Mouse (Mus musculus): ENCODE results near the gene Bmf. TPM values are rescaled to one million over a fixed set of nuclear protein-coding genes. Genes with fewer than 3 reads are reported as not detected.

Gene Bmf
- polyA plus RNA-seq, 1 experiment from 2014 or later: 1.9 TPM

DNA sequence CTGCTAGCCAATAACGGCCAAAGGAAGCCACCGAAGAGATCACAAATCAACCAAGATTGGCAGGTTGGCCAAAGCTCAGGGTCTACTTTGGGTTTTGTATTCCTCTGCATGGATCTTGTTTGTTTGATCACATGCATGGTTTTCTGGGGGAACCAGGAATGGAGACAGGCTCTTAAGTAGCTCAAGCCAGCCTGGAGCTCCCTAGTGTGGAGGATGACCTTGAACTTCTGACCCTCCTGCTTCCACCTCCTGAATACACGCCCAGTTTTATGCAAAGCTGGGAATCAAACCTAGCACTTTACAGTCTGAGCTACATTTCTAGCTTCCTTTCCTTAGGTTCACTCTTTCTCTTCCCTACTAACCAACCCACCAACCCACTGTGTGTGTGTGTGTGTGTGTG is 64.1 kb downstream of the Bmf start:
- Histone ChIP-seq H3K4me1 (replicated peaks; ENCODE audit: control insufficient read depth, insufficient read depth, low read length) (peaks cover 8% of the 10 kb centered on the region; the same call in 1 of the 2 replicates), H3K9me3 (ENCODE audit: control insufficient read depth, low read length) (no peaks in the 10 kb centered on the region; the same call in 1 of the 2 replicates), H3K4me3 (ENCODE audit: low read depth, low read length) (no peak overlapping the region), H3K9ac (ENCODE audit: low read depth, low read length) (no peak overlapping the region), H3K36me3 (ENCODE audit: control insufficient read depth, insufficient read depth, low read length) (no peaks in the 10 kb centered on the region), H3K4me2 (no peak overlapping the region), H3K27ac (ENCODE audit: low read depth, low read length) (no peak overlapping the region), H3K27me3 (replicated peaks; ENCODE audit: control insufficient read depth, insufficient read depth, low read length) (no peaks in the 10 kb centered on the region)
- ATAC-seq (replicated peaks; ENCODE audit: low FRiP score) (no peak), DNase-seq (ENCODE audit: low spot score) (no peak)
- 75% methylated on average over 3 of the region's 3 CpGs for WGBS

GRCm38 (mm10) chr2:118484386-118484898 is 65.0 kb downstream of the Bmf start:
- H3K27ac ChIP-seq (ENCODE audit: low read depth, low read length): no peak overlapping the region
- H3K36me3 ChIP-seq (ENCODE audit: control insufficient read depth, insufficient read depth, low read length): no peaks in the 10 kb centered on the region
- ATAC-seq (replicated peaks; ENCODE audit: low FRiP score) (no peak), DNase-seq (ENCODE audit: low spot score) (no peak)
- 83% methylated on average over 9 of the region's 9 CpGs for WGBS
- H3K4me1 ChIP-seq (replicated peaks; ENCODE audit: control insufficient read depth, insufficient read depth, low read length): 0 out of 2 replicates have a peak, but pooled peaks cover 2% of the 10 kb centered on the region
- no peaks in the 10 kb centered on the region for H3K27me3 ChIP-seq (replicated peaks; ENCODE audit: control insufficient read depth, insufficient read depth, low read length)
- no peaks in the 10 kb centered on the region; the same call in 1 of the 2 replicates for H3K9me3 ChIP-seq (ENCODE audit: control insufficient read depth, low read length)
- no peak overlapping the region for H3K9ac ChIP-seq (ENCODE audit: low read depth, low read length)
- no peak overlapping the region for H3K4me3 ChIP-seq (ENCODE audit: low read depth, low read length)
- no peak overlapping the region for H3K4me2 ChIP-seq

GRCm38 (mm10) chr2:118483032-118483431 is 66.5 kb downstream of the Bmf start:
- no peak overlapping the region for H3K27ac ChIP-seq (ENCODE audit: low read depth, low read length)
- H3K36me3 ChIP-seq (ENCODE audit: control insufficient read depth, insufficient read depth, low read length): no peaks in the 10 kb centered on the region
- no peak overlapping the region for H3K4me3 ChIP-seq (ENCODE audit: low read depth, low read length)
- WGBS: 84% methylated on average over 5 of the region's 5 CpGs
- no peak overlapping the region for H3K9ac ChIP-seq (ENCODE audit: low read depth, low read length)
- no peaks in the 10 kb centered on the region; the same call in 1 of the 2 replicates for H3K9me3 ChIP-seq (ENCODE audit: control insufficient read depth, low read length)
- no peaks in the 10 kb centered on the region for H3K27me3 ChIP-seq (replicated peaks; ENCODE audit: control insufficient read depth, insufficient read depth, low read length)
- H3K4me2 ChIP-seq: no peak overlapping the region
- H3K4me1 ChIP-seq (replicated peaks; ENCODE audit: control insufficient read depth, insufficient read depth, low read length): peaks cover 10% of the 10 kb centered on the region; the same call in 1 of the 2 replicates
- no peak for DNase-seq (ENCODE audit: low spot score)
- no peak for ATAC-seq (replicated peaks; ENCODE audit: low FRiP score)

DNA sequence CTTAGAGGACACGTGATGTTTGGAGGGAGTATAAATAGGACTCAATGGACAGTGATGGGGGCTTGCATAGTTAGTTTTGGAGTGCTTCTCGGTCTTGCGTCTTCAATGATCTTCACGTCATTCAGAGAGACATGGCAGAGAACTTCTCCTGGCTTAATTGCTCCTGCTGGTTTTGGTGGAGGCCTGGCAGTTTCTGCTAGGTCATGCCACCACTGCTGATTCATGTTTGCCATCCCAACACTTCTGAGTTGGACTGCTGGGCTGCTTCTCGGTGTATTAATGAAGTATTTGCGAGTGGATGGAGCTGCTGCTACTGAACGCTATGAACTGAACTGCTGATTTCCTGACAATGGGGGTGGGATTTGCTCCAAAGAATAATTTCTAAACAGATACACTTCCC is 68.6 kb downstream of the Bmf start:
- Histone ChIP-seq H3K9me3 (ENCODE audit: control insufficient read depth, low read length) (no peaks in the 10 kb centered on the region), H3K36me3 (ENCODE audit: control insufficient read depth, insufficient read depth, low read length) (0 out of 2 replicates have a peak, but pooled peaks cover 2% of the 10 kb centered on the region), H3K4me1 (replicated peaks; ENCODE audit: control insufficient read depth, insufficient read depth, low read length) (peaks cover 9% of the 10 kb centered on the region; the same call in 1 of the 2 replicates), H3K27me3 (replicated peaks; ENCODE audit: control insufficient read depth, insufficient read depth, low read length) (no peaks in the 10 kb centered on the region), H3K27ac (ENCODE audit: low read depth, low read length) (no peak overlapping the region), H3K4me2 (no peak overlapping the region), H3K4me3 (ENCODE audit: low read depth, low read length) (no peak overlapping the region), H3K9ac (ENCODE audit: low read depth, low read length) (no peak overlapping the region)
- DNase-seq (ENCODE audit: low spot score) (no peak), ATAC-seq (replicated peaks; ENCODE audit: low FRiP score) (no peak)
- WGBS: 89% methylated on average over 7 of the region's 7 CpGs

DNA sequence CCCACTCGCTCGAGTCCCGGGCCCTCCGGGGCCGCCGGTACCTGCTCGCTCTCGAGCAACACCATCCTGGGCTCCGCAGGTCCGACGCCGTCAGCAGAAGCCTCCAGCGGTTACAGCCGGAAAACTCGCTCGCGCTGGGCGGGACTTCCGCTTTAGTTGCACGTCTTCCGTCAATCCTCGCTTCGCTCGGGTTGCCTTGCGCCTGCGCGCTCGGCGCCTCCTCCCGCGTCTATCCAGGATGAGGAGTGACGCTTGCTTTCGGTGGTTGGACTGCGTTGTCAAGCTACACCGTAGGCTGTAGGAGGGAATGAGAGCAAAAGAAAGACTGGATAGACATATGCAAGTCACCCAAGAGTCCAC is 70.0 kb downstream of the Bmf start, which contains the start of gene Srp14:
TSS of gene Srp14 (minus strand) at position 162 of the 360 bp plus-strand sequence.
- Histone ChIP-seq H3K4me3 (ENCODE audit: low read depth, low read length) (peak within 1 kb of the TSS; percentile 93), H3K27ac (ENCODE audit: low read depth, low read length) (peak within 1 kb of the TSS; percentile 75; the same call in 1 of the 2 replicates), H3K4me1 (replicated peaks; ENCODE audit: control insufficient read depth, insufficient read depth, low read length) (peaks cover 9% of the 10 kb centered on the region; the same call in 1 of the 2 replicates), H3K27me3 (replicated peaks; ENCODE audit: control insufficient read depth, insufficient read depth, low read length) (no peaks in the 10 kb centered on the region), H3K9me3 (ENCODE audit: control insufficient read depth, low read length) (no peaks in the 10 kb centered on the region), H3K9ac (ENCODE audit: low read depth, low read length) (peak within 1 kb of the TSS; percentile 87), H3K4me2 (peak within 1 kb of the TSS; percentile 83), H3K36me3 (ENCODE audit: control insufficient read depth, insufficient read depth, low read length) (0 out of 2 replicates have a peak, but pooled peaks cover 3% of the 10 kb centered on the region)
- WGBS: 1% methylated on average over 35 of the region's 35 CpGs
- peak; percentile 93 for ATAC-seq (replicated peaks; ENCODE audit: low FRiP score)
- DNase-seq (ENCODE audit: low spot score): peak; percentile 88

DNA sequence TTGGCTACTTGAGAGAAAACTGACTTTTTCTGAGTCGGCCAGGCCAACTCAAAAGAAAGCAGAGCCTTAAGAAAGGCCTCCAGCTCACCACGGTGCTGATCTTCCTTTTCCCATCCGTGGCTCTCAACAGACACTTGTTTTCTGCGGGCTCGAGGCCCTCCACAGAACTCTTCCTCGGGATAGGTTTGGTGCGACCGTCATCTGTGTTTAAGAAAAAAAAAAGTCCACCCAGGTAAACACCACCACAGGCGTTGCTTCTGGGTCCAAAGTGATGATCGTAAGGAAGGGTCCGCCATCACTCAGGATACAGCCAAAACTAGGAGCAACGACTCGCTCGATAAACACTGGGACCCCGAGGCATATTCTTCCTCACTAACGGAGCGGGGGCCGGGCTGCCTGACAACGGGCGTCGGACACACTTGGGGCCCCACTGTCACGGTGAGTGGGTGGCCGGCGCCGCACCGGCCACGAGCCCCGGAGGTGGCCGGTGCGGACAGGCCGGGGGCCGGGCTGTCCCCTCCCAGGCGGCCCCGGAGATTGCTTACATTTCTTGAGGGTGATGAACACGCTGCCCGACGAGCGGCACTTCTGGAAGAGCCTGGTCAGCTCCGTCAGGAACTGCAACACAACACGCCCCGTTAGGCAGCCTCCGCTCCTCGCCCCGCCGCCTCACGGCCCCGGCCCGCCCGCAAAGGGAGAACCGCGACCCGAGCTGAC is 70.5 kb downstream of the Bmf start:
- H3K27ac ChIP-seq (ENCODE audit: low read depth, low read length): peak overlapping the region; percentile 75; the same call in 1 of the 2 replicates
- no peaks in the 10 kb centered on the region for H3K27me3 ChIP-seq (replicated peaks; ENCODE audit: control insufficient read depth, insufficient read depth, low read length)
- peaks cover 7% of the 10 kb centered on the region; the same call in 1 of the 2 replicates for H3K36me3 ChIP-seq (ENCODE audit: control insufficient read depth, insufficient read depth, low read length)
- H3K9ac ChIP-seq (ENCODE audit: low read depth, low read length): peak overlapping the region; percentile 87
- H3K4me1 ChIP-seq (replicated peaks; ENCODE audit: control insufficient read depth, insufficient read depth, low read length): peaks cover 9% of the 10 kb centered on the region; the same call in 1 of the 2 replicates
- WGBS: 2% methylated on average over 52 of the region's 52 CpGs
- ATAC-seq (replicated peaks; ENCODE audit: low FRiP score): peak; percentile 39; the same call in 1 of the 2 replicates
- H3K4me3 ChIP-seq (ENCODE audit: low read depth, low read length): peak overlapping the region; percentile 93
- no peaks in the 10 kb centered on the region for H3K9me3 ChIP-seq (ENCODE audit: control insufficient read depth, low read length)
- H3K4me2 ChIP-seq: peak overlapping the region; percentile 83
- DNase-seq (ENCODE audit: low spot score): peak; percentile 41

Other genes with a start within 250 kb of the Bmf start
- 1.2 and 1.3 TPM in 2 replicates for gene Gpr176, start 176.3 kb downstream of the Bmf start, polyA plus RNA-seq (2014; fragmentation: Nextera tagmentation; extraction: Ambion mirVana)
- 14.0 and 15.0 TPM in 2 replicates for gene Eif2ak4, start 161.1 kb downstream of the Bmf start, polyA plus RNA-seq (2014; fragmentation: Nextera tagmentation; extraction: Ambion mirVana)
- gene Srp14, start 70.0 kb downstream of the Bmf start, polyA plus RNA-seq (2014; fragmentation: Nextera tagmentation; extraction: Ambion mirVana): 184 and 195 TPM in 2 replicates
- gene Bub1b, start 48.5 kb upstream of the Bmf start, polyA plus RNA-seq (2014; fragmentation: Nextera tagmentation; extraction: Ambion mirVana): 97.7 and 112 TPM in 2 replicates
- gene Pak6, start 113.6 kb upstream of the Bmf start, polyA plus RNA-seq (2014; fragmentation: Nextera tagmentation; extraction: Ambion mirVana): 2.2 and 2.8 TPM in 2 replicates
- gene Ankrd63, start 154.3 kb upstream of the Bmf start, polyA plus RNA-seq (2014; fragmentation: Nextera tagmentation; extraction: Ambion mirVana): 0.16 TPM in 1 of 2 replicates, not detected in the other
- gene Plcb2, start 178.8 kb upstream of the Bmf start, polyA plus RNA-seq (2014; fragmentation: Nextera tagmentation; extraction: Ambion mirVana): 2.9 and 3.5 TPM in 2 replicates
- gene Inafm2, start 196.1 kb upstream of the Bmf start, polyA plus RNA-seq (2014; fragmentation: Nextera tagmentation; extraction: Ambion mirVana): 32.3 and 33.0 TPM in 2 replicates
- 0.14 and 0.19 TPM in 2 replicates for gene Ccdc9b, start 213.0 kb upstream of the Bmf start, polyA plus RNA-seq (2014; fragmentation: Nextera tagmentation; extraction: Ambion mirVana)
- gene Phgr1, start 223.1 kb upstream of the Bmf start, polyA plus RNA-seq (2014; fragmentation: Nextera tagmentation; extraction: Ambion mirVana): not detected in 2 replicates
- gene Disp2, start 230.0 kb upstream of the Bmf start, polyA plus RNA-seq (2014; fragmentation: Nextera tagmentation; extraction: Ambion mirVana): 0.32 and 0.60 TPM in 2 replicates